Mouse (Mus musculus) heart, adult 18-20 months (tissue): ENCODE measurements around the gene Map4k5. TPM values are rescaled to one million over a fixed set of nuclear protein-coding genes. Genes with fewer than 3 reads are reported as not detected.

Source experiments
- DNase-seq, 2 experiments: peaks; one replicate each; pipeline ENCODE4 v3.0.0; 2021 to 2022; ENCODE audit warnings: mixed read lengths in 1 of 2
- microRNA-seq, 2 experiments: library from miRNA; unstranded; fragments of <30 nt; microRNA quantifications; one replicate each; pipeline ENCODE4 v1.2.0; 2022
- total RNA-seq, 2 experiments: library from RNA; stranded (reverse); gene quantifications; 2 replicates each; pipeline ENCODE4 v1.2.3; 2021

The Map4k5 gene
- total RNA-seq, 2 experiments from 2014 or later = 19.3 to 21.4 TPM

DNA sequence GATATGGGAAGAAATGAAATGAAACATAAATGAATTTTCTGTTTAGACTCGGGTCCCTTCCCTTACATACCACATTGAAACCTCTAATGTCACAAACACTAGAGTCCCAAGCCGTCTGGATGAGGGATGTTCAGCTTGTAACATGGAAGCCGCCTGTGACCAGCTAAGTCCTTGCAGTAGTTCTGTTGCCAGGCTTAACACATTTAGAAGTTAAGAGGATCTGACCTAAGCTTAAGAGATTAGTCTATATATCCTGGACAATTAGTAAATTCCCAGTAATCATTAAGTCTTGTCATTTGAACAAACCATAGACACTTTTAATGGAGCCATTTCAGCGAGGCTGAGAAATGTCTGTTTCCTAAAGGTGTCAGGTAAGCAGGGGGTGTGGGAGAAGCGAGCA, 137.0 kb downstream of the Map4k5 start:
- DNase-seq = no peak

DNA sequence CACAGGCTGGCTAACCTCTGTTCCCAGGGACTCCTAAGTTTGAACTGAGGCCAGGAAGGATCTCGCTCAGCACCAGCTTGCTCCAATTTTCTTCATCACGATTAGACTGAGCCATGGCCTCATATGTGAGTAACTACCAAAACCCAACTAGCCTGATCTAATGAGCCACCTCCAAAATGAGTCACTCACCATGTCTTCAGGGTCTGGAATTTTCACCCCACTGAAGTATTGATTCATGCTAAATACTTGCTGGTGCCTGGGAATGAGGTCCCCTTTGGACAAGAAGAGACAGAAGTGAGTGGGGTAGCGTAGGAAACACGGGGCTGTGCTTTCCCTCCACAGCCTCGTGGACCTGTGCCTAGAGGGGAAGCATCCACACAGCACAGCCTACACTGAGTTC, 139.1 kb downstream of the Map4k5 start:
- DNase-seq = no peak

Small RNA genes within 50 kb of the gene (microRNA-seq; reads per million reads assigned to microRNA genes)
- 0 reads per million in 2 experiments for gene Mir681

Other genes starting within 250 kb of the Map4k5 start
- 10 to 100 TPM; 34.9 to 41.0 TPM for gene Sos2, start 211.3 kb downstream of the Map4k5 start, total RNA-seq
- 10 to 100 TPM; 44.2 to 48.3 TPM for gene L2hgdh, start 168.3 kb downstream of the Map4k5 start, total RNA-seq
- gene Atp5s, start 168.2 kb downstream of the Map4k5 start, total RNA-seq = 10 to 100 TPM; 35.1 to 40.5 TPM
- gene Cdkl1, start 101.9 kb downstream of the Map4k5 start, total RNA-seq = 10 to 100 TPM; 11.2 to 15.7 TPM
- gene Atl1, start 586 bp downstream of the Map4k5 start, total RNA-seq = 1 to 10 TPM; 3.4 to 5.5 TPM
- gene Sav1, start 93.8 kb upstream of the Map4k5 start, total RNA-seq = 10 to 100 TPM; 22.3 to 23.2 TPM
- gene Nin, start 220.5 kb upstream of the Map4k5 start, total RNA-seq = 10 to 100 TPM; 14.2 to 18.8 TPM